Mouse (Mus musculus) lung, postnatal 10 days (tissue): ENCODE results near the gene Scn10a.

Source experiments
- DNase-seq: peaks from one replicate; pipeline ENCODE4 v3.0.0; 2021

The Scn10a gene

DNA sequence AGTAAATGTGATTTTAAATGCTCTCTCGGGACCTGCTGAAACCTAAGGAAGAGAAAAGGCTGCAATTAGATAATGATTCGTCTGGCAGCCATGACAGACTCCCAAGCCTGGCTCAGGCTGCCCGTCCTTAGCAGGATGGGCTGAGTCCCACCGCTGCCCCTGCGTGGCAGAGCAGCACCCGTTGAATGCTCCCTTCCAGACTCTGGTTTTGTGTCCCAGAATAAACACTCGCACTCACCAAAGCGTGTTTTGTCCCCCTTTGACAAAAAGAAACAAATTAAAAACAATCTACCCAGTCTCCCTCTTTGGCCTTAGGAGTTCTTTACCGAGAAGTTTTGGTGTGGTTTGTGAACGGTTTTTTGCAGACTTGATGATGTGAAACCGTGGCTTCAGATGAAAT, at the start of gene Scn10a:
Gene Scn10a, minus strand, starts transcription at position 101 of the 400 bp plus-strand sequence.
- no peak for DNase-seq

DNA sequence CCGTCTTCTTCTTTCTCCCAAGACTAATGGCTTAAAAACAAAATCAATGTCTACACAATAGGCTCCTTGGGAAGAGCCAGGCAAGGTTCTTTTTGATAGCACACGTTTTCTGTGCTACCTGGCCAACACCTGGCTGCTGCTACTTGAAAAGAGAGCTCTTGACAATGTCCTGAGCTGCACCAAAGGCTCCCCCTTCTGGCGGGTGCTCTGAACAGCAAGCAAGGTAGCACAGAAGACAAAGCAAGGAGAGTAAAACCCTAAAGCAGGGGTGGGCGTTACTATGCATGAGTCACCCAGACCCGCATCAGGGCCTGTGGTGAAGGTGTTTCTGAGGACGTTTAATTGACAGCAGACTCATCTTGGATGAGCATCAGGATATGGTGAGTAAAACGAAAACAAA, 49.5 kb upstream of the Scn10a start:
- DNase-seq = peak; percentile 35

DNA sequence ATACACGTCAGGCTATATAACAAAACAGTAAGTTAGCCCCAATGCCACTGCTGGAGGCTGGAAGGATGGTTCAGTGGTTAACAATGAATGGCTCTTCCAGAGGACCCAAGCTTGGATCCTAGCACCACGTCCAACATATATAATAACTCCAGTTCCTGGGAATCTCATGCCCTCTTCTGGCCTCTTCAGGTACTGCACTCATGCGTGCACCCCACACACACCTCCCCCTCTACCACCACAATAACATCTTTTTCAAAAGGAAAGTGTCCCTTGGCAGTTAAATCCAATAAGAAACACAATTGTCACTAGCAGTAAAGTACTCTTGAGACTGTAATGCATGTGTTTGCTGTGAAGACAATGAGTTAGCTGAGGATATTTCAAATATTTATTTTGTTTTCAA, 41.1 kb upstream of the Scn10a start:
- DNase-seq = no peak

DNA sequence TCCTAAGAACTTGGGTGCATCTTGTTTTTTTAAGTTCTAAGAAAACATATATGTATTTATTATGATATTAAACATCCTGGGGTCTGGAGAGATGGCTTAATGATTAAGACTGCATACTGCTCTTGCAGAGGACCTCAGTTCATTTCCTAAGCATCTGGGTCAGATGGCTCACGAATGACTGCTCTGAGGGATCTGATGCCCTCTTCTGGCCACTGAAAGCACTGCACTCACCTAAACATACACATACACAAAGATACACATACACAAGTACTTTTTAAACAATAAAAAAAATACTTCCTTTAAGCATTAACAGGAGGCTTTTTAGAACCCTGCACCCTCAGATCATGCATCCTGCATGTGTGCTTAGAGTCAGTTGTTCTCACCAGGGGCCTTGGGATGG, 40.3 kb upstream of the Scn10a start:
- no peak for DNase-seq

DNA sequence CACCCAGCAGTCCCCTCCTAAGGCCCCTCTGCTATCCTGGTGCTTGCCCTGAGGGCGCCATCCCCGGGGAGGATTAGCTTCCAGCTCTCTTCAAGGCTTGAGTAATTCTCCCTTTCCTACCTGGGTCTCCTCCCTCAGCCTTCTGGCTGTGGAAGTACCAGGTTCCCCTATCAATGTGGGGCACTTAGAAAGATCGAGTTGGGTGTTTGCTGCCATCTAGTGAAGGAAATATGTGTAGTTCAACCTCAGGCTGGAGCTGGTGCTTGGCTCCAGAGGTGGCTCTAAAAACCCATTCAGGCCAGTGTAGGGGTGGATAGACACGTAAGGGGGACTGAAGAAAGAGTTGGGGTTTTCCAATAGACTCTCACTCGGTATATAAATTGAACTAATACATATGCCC, 32.4 kb upstream of the Scn10a start:
- DNase-seq = peak; percentile 28

DNA sequence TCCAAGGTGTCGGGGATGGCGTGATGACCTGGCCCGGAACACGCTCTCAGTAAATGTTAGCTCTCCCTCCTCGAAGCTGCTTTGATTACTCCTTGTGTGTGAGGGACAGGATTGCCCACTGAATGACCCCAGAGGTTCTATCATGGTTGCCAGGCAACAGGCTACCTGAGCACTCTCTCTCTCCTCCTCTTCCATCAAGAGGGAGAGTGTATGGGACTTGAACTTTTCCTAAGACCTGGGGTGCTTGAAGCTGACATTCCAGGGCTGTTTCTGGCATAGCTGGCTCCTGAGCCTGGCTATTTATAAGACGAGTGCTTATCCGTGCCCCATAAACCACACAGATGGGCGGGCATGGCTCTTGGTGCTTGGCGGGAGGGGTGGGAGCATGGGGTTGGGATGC, 30.0 kb upstream of the Scn10a start:
- DNase-seq = no peak

DNA sequence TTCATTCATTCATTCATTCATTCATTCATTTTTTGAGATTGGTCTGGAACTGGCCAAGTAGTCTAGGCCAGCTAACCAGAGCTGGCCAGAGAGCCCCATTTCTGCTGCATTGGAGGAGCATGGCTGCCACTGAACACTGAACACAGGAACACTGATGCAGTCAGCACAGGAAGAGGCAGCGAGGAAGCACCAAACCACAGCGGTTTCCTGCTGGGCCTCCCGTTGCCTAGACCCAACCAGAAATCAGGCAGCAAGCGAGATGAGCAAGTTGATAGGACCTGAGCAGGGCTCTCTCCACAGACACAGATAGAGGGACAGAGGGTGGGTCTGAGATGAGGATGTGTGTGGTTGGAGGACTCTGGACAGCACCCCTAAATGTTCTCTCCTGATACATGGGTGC, 24.8 kb upstream of the Scn10a start:
- no peak for DNase-seq

DNA sequence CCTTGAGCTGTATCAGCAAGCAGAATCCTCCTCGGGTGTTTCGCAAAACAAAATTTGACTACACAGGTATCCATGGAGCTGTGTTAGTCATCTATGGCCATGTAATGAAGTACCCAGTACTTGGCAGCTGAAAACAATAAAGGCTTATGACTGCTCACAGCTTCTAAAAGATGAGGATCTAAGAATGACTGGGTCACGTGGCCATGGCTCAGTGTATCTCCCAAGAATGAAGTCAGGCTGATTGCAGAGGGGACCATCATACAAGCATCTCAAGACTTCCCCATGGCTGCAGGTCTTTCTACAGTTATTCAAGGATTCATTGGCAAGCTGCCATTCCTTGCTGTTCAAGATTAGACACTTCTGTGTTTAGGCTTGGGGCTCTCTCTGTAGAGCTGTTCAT, 24.2 kb upstream of the Scn10a start:
- DNase-seq = no peak

DNA sequence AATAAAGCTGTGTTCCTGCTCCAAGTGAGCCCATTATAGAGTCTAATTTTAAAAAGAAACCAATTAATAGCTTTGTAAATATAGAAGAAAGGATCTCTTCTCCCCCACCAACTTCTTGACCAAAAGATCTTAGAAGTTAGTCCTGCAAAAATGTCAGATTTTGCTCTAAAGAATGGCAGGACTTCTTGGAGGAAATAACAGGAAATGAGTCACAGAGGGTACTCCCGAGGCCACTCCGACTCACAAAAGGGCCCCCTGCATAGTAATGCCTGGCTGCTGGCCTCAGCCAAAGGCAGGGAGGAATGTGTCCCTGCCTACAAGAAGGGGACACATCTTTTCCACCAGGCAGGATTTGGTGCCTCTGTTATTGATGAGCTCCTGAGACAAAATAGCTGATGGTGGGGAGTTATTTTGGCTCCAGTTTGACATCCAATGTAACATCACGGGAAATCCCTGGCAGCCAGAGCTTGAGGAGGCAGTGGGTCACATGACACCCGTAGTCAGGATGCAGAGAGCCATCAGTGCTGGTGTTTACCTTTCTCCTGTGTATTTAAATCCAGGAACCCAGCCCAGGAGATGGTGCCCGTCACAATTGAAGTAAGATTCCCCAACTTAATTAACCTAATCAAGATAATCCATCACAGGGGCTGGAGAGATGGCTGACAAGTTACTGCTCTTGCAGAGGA, 22.1 kb upstream of the Scn10a start:
- no peak for DNase-seq

DNA sequence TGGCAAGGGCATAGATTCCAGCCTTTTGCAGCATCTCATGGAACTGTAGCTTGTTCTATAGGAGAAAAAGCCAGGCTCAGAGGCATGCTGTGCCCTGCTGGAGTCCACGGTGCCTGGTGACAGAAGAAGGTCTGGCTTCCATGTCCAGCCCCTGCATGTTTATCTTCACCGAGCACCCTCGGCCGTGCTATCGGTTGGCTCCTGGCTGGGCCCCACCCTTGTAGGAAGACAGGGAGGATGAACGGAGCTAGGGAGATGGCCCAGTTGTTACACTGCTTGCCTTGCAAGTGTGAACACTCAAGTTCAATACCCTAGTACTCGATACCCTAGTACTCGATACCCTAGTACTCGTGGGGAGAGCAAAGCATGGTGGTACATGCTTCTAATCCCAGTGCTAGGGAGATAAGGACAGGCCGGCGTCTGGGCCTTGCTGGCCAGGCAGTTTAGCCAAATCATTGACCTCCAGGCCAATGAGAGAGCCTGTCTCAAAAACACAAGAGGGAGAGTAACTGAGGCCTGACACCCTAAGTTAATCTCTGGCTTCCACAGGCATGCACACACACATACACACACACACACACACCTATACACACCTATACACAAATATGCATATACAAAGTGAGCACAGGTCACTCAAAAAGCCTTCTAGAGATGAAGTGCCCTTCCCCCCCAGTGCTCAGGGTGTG, 9.4 kb upstream of the Scn10a start:
- no peak for DNase-seq

DNA sequence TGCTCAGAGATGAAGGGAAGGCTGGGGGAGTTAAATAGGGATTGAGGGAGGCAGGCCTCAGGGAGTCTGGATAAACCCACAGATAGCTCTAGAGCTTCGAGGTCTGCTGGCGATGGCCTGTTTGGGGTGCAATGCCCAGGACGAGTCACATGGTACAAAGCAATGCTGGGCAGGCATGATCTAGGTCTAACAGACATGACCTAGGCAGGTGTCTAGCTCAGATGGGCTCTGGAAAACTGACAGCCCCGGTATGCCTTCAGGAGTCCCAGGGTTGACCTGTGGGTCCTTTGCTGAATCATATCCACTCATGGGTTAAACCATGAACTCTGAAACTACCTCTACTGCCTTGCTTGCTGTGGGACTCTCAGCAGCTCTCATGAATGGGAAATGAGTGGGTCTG, 7.9 kb upstream of the Scn10a start:
- no peak for DNase-seq

DNA sequence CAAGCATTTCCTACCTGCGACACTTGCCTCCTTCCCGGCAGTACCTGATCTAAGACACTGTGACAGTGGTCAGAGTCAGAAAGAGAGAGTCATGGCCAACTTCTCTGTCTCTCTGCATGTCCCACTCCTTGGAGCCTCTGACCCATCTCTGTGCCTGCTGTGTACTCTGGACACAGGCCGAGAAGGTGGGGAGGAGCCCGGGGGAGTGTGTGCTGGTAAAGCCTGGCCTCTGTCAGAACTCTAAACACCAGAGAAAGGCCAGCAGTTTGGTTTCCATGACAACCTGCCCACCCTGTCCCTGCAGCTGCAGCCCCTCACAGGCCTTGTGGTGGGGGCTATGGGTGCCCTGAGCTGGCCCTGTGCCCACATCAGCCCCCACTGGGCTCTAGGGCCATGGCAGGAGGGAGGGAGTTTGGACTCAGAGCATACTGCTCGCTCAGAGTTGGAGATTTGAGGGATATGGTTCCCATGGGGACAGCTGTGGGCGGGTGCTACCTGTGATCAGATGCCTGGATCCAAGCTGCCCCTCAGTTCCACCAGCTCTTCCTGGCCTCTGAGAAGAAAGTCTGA, 6.3 kb upstream of the Scn10a start:
- no peak for DNase-seq

DNA sequence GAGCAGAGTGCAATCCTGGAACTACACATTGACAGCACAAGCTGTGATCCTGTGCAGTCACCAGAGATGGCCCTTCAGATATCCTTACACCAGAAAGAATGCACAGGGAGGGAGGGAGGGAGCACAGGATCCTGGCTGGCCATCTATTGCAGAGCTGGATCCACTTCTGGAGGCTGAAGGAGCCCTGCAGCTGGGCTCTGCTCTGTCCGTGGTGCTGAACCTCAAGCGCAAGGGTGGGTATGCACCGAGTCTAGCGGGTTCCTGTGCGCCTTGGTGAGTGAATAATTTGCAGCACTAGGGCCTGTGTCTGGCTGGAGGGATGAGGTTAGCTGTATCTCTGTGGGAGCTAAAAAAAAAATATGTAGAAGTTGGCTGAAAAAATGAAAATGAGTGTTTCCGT, 12.4 kb downstream of the Scn10a start:
- peak; percentile 83 for DNase-seq

DNA sequence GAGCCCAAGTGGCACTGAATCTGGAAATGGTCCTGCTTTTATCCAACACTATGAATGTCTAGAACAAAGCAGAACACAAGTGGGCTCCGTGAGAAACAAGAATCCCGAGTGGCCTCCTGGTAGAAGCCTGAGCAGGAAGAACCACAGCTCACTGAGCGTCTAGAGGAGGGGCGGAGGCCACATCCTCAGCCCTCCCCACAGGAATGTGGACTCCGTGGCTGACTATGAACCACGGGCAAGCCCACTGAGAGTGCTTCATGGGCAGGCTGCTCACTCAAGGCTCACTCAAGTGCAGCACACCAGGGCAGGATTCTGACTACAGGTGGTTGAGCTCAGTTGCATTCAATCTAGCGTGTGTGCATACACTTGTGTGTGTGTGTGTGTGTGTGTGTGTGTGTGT, 27.6 kb downstream of the Scn10a start:
- DNase-seq = no peak

DNA sequence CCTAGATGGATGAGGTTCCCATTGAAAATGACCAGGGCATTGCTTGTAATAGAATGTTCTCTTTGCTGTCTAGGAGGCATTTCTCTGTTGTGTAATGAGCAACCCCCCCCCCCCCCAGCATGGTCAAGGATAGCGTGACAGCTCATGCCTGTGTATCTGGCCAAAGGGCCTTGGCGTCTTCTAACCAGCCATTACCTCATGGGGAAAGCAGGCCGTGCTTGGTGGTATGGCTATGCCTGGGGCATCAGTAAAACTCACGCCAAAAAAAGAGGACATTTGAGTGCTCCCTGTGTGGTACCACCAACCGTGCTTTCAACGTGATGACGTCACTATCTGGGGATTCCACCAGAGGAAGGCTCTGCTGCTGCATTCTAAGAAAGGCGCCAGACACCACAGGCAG, 28.1 kb downstream of the Scn10a start:
- DNase-seq = no peak

DNA sequence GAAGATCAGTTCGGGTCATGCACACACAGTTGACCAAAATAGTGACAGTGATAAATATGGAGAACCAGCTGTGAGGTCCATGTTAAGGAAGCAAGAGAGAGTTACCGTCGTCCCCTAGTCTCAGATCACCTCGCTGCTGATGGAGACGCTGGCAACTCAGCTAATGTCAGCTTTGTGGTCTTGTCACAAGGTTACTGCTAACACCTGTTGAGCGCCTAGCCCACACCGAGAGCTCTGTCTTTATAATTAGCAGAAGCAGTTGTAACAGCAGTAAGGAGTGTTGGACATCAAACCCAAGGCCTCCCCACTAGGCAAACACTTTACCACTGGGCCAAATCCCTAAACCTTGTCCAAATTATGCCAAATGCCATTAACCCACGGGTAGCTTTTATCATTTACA, 31.2 kb downstream of the Scn10a start:
- no peak for DNase-seq

DNA sequence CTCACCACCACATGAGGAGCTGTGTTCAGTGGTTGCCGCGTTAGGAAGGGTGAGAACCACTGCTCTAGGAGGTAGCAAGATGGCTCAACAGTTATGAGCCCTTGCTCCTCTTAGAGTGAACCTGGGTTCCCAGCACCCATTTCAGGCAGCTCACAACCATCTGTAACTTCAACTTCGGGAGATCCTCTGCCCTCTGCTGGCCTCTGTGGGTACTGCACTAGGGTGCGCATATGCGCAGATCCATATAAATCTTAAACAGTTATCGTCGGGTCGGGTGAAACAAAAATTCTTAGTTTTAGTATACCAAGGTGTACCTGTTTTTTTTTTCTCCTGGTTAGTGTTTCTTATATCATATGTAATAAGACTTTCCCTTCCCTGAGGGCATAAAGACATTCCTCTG, 32.9 kb downstream of the Scn10a start:
- DNase-seq = no peak

DNA sequence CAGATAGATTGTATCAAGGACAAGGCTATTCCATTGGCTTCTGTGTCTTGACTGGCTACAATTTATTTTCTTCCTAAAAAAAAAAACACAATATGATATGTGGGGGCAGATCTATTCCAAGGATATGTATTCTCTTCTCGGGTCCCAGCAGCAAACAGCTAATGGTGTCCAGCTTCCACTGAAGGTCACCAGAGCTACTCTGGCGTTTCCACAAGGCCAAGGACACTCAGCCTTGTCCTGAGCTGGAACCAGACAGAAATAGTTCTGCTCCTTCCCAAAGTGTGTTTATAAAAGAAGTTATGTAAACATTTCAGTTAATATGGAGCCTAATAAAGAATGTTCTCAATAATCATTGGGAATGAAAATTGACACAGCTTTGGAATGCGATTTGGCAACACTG, 38.2 kb downstream of the Scn10a start:
- no peak for DNase-seq

DNA sequence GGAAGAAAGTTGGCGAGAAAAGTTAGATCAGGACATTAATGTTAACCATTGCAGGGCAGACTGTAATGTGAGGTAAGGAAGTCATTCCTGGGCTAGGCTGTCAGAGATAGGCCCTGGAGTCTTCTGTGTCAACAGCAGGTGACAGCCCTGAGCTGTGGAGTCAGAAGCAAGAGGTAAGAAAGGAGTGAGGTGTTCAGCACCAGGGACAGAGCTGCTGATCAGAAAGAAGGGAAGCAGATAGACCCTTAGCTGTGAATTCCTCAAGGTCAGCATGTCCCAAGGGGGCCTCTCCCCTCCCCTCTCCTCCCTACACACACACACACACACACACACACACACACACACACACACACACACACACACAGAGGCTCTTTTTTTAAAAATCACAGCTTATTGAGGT, 55.0 kb downstream of the Scn10a start:
- no peak for DNase-seq

DNA sequence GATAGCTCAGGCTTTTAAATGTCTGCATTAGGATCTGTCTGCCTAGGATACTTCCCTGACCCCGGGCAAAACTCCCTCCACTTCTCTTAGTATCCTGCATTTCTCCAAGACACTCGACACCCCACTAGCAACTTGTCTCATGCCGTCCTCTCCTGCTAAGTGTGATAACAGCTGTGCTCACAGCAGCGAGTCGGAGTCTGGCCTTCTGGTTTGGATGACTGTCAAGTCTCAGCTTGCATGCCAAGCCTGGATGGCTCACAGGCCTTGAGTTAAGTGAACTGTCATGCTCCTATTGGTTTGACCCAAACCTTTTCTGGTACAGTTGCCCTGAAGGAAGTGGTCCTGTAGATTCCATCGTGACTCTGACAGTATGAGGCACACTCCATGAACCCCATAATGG, 63.0 kb downstream of the Scn10a start:
- peak; percentile 57 for DNase-seq

DNA sequence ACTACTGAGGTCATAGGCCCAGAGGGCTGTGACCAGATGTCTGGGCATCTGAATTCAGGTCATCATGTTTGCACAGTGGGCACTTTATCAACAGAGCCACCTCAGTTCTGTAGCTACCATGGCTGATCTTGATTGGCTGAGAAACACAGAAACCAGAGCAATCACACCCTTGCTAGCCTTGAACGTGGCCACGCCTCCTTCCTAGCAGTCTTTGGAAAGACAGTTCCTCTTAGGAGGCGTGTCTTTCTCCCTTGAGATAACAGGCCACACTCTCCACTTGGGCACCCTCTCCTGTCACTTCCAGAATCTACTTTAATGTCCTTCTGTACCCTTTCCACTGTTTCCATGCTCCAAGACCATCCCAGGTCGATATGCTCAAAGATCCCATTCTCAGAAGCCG, 65.4 kb downstream of the Scn10a start:
- DNase-seq = no peak

DNA sequence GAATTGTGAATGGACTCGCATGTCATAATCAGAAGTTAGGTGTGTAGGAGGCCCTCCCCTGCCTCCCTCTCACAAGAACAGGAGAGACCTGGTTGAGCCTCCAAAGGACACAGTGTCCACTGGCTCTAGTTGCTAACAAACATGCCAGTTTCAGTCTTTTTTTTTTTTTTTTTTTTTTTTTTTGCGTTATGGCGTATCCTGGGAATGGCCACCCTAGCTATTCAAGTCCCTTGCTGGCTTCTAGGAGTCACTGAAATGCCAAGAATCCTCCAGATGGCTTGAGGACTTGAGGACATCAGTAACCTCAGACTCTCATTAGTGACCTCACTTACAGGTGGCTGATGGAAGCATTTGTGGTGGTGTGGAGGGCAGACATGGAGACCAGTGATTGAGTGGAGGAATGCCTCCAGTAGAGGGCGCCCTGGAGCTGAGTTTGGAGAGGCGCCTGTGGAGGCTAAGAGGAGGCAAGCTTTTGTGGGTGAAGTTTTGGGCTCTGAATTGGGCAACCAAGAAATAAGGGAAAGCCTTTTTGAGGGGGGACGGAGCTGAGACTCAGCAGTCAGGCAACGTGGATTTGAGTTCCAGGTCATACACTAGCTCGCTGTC, 72.1 kb downstream of the Scn10a start:
- peak; percentile 67 for DNase-seq

DNA sequence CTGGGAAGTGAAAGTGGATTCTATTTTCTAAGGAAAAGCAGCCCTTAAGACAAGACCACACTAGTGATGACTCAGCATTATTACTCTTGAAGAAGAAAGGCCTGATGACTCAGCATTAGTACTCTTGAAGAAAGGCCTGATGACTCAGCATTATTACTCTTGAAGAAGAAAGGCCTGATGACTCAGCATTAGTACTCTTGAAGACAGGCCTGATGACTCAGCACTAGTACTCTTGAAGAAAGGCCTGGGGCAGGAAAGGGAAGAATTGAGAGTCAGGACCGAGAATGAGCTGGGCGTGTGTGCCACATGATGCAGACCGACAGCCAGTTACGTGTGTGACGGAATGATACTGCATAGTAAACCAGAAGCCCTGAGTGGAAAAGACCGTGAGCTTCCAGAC, 77.1 kb downstream of the Scn10a start:
- DNase-seq = no peak

DNA sequence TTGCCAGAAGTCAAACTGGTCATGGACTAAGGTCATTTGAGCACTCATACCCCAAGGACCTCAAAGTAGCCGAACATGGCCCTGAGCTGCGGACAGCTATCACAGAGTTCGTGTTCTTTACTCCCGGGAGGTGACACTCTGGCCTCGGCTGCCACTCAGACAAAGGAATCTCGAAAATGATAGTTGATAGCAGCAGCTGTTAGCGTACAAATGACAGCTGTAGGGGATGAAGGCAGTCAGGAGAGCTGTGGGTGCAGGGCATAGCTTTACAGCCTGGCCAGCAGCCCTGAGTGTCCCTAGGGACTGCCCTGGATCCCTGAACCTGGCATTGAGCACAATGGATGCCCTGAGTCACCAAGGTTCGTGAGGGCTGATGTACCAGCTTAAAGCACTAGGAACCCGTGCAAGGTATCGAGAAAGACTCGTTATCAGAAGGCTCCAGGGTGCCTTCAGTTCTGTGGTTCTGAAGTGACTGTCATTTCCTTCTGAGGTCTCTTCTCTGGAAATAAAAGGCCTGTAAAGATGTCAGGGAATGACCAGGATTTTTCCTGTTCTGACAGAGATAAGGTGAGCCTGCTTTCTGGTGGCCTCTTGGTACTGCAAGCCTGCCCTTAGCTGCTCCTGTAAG, 84.8 kb downstream of the Scn10a start:
- peak; percentile 12 for DNase-seq
